Mouse (Mus musculus): ENCODE data around the gene Aplp1.

Gene Aplp1

GRCm38 (mm10) chr7:30450241-30450640 is 4.9 kb upstream of the Aplp1 start:
- no peak for DNase-seq (ENCODE audit: low spot score in 2 of 2)

- peak in 1 of 2 experiments; percentile 80 for DNase-seq (ENCODE audit: low spot score in 2 of 2)
Measured at GRCm38 (mm10) chr7:30444154-30444970, 973 bp downstream of the Aplp1 start.

GRCm38 (mm10) chr7:30443696-30444095 is 1.6 kb downstream of the Aplp1 start:
- DNase-seq (ENCODE audit: low spot score in 2 of 2) = no peak

- peak in 1 of 2 experiments; percentile 59 for DNase-seq (ENCODE audit: low spot score in 2 of 2)
Measured at GRCm38 (mm10) chr7:30440697-30441096, 4.6 kb downstream of the Aplp1 start.

GRCm38 (mm10) chr7:30439734-30440133 is 5.6 kb downstream of the Aplp1 start:
- no peak for DNase-seq (ENCODE audit: low spot score in 2 of 2)

- no peak for DNase-seq (ENCODE audit: low spot score in 2 of 2)
Measured at GRCm38 (mm10) chr7:30436879-30437278, 8.5 kb downstream of the Aplp1 start.

- DNase-seq (ENCODE audit: low spot score in 2 of 2) = no peak
Measured at GRCm38 (mm10) chr7:30435156-30435555, 10.2 kb downstream of the Aplp1 start.

- no peak for DNase-seq (ENCODE audit: low spot score in 2 of 2)
Measured at GRCm38 (mm10) chr7:30434701-30435100, 10.6 kb downstream of the Aplp1 start.

- DNase-seq (ENCODE audit: low spot score in 2 of 2) = no peak
Measured at GRCm38 (mm10) chr7:30434238-30434637, 11.1 kb downstream of the Aplp1 start.

- DNase-seq (ENCODE audit: low spot score in 2 of 2) = peak; percentile 75 to 93
Measured at GRCm38 (mm10) chr7:30431793-30432192, 13.5 kb downstream of the Aplp1 start.

- no peak for DNase-seq (ENCODE audit: low spot score in 2 of 2)
Measured at GRCm38 (mm10) chr7:30430191-30430590, 15.1 kb downstream of the Aplp1 start.

- DNase-seq (ENCODE audit: low spot score in 2 of 2) = no peak
Measured at GRCm38 (mm10) chr7:30429327-30429726, 16.0 kb downstream of the Aplp1 start.

- DNase-seq (ENCODE audit: low spot score in 2 of 2) = peak in 1 of 2 experiments; percentile 69
Measured at GRCm38 (mm10) chr7:30423071-30423641, 22.2 kb downstream of the Aplp1 start.

GRCm38 (mm10) chr7:30422560-30422959 is 22.8 kb downstream of the Aplp1 start:
- DNase-seq (ENCODE audit: low spot score in 2 of 2) = no peak

- DNase-seq (ENCODE audit: low spot score in 2 of 2) = peak; percentile 79 to 92
Measured at GRCm38 (mm10) chr7:30421890-30422435, 23.4 kb downstream of the Aplp1 start.

- no peak for DNase-seq (ENCODE audit: low spot score in 2 of 2)
Measured at GRCm38 (mm10) chr7:30421175-30421889, 24.0 kb downstream of the Aplp1 start, which contains the start of gene Nfkbid. TSS of gene Nfkbid (plus strand) at chr7:30421732.

- no peak for DNase-seq (ENCODE audit: low spot score in 2 of 2)
Measured at GRCm38 (mm10) chr7:30420673-30421072, 24.7 kb downstream of the Aplp1 start.

GRCm38 (mm10) chr7:30419561-30420499 is 25.5 kb downstream of the Aplp1 start, which contains the start of gene Hcst:
TSS of gene Hcst (minus strand) at chr7:30419854.
- DNase-seq (ENCODE audit: low spot score in 2 of 2) = no peak

- no peak for DNase-seq (ENCODE audit: low spot score in 2 of 2)
Measured at GRCm38 (mm10) chr7:30417856-30418255, 27.5 kb downstream of the Aplp1 start.

- no peak for DNase-seq (ENCODE audit: low spot score in 2 of 2)
Measured at GRCm38 (mm10) chr7:30413596-30413995, 31.7 kb downstream of the Aplp1 start, which contains the start of gene Tyrobp. TSS of gene Tyrobp (plus strand) at chr7:30413760.

- DNase-seq (ENCODE audit: low spot score in 2 of 2) = no peak
Measured at GRCm38 (mm10) chr7:30412735-30413147, 32.6 kb downstream of the Aplp1 start.

Measured in left cerebral cortex, adult 9 months (tissue).